Mouse (Mus musculus): ENCODE results near the gene Zfp423. TPM values are rescaled to one million over a fixed set of nuclear protein-coding genes. Genes with fewer than 3 reads are reported as not detected.

The Zfp423 gene
- polyA plus RNA-seq, 1 experiment: 2.8 TPM

DNA sequence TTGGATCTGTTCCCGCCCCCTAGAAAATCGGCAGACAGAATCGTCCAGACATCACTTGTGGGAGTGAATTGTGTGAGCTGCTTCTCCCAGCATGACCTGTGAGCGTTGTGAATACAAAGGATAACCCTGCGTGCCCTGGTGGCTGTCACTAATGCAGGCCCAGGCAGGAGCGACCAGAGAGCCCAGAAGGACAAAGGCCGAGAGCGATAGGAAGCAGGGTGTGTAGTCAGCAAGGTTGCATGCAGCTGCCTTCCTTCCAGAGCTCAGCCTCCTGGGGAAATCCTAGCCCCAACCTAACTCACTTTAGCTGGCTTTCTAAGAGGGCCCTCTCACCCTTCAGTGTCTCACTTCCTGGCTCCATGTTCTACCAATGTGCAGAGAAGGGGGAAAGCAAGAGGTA is 212.3 kb downstream of the Zfp423 start:
- H3K4me3 ChIP-seq (ENCODE audit: insufficient read depth, low read length): no peak overlapping the region
- H3K4me1 ChIP-seq (ENCODE audit: control insufficient read depth, insufficient read depth, low read length): no peaks in the 10 kb centered on the region
- no peak for TF ChIP-seq POLR2A (IDR thresholded peaks at IDR 0.05; ENCODE audit: low read depth, low read length)
- TF ChIP-seq CTCF (IDR thresholded peaks at IDR 0.05; ENCODE audit: borderline replicate concordance, insufficient read depth, low read length): no peak
- H3K27ac ChIP-seq (ENCODE audit: insufficient read depth, low read length): no peak overlapping the region

DNA sequence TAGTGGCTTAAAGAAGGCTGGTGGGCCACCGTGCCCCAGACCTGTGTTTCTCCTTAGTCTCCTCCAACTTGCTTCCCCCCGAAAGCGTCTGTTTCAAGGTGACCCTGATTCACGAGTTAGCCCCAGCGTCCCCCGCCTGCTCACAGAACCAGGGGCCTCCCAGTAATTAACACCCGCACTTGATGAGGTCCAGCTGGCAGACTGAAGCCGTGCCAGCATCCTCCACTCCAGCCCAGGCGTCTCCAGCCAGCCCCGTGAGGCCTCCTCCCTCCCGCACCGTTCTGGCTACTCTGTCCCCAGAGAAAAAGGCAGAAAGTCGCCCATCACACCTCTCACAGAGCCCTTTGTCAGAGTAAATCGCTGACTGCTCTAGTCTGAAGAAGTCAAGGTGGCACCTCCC is 213.3 kb downstream of the Zfp423 start:
- Histone ChIP-seq H3K27ac (ENCODE audit: insufficient read depth, low read length) (no peak overlapping the region), H3K4me3 (ENCODE audit: insufficient read depth, low read length) (no peak overlapping the region), H3K4me1 (ENCODE audit: control insufficient read depth, insufficient read depth, low read length) (no peaks in the 10 kb centered on the region)
- TF ChIP-seq CTCF (IDR thresholded peaks at IDR 0.05; ENCODE audit: borderline replicate concordance, insufficient read depth, low read length) (no peak), POLR2A (IDR thresholded peaks at IDR 0.05; ENCODE audit: low read depth, low read length) (no peak)

DNA sequence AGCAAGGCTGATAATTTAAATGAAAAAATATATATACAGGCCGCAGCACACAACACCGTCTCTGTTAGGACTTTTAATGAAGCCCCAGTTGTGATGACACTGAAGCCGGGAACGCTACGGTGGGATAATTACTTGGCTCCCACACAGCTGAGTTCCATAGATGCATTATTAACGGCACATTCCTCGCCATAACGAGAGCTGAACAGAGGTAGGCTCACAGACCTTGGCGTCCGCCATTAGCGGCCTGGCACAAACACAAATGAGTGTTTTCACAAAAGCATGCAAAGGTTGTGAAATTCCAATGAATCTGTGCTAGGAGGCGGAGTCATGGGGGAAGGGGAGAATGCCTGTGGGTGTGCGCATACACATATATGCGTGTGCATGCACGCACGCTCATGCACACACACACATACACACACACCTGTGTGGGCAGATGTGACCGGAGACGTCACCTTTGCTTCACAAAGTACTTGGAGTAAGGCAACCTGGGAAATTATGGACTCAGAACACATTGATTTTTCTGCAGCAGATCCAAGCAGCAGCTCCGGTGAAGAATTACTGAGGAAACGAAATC is 214.2 kb downstream of the Zfp423 start:
- Histone ChIP-seq H3K4me3 (ENCODE audit: insufficient read depth, low read length) (no peak overlapping the region), H3K27ac (ENCODE audit: insufficient read depth, low read length) (no peak overlapping the region), H3K4me1 (ENCODE audit: control insufficient read depth, insufficient read depth, low read length) (no peaks in the 10 kb centered on the region)
- no peak for TF ChIP-seq POLR2A (IDR thresholded peaks at IDR 0.05; ENCODE audit: low read depth, low read length)

DNA sequence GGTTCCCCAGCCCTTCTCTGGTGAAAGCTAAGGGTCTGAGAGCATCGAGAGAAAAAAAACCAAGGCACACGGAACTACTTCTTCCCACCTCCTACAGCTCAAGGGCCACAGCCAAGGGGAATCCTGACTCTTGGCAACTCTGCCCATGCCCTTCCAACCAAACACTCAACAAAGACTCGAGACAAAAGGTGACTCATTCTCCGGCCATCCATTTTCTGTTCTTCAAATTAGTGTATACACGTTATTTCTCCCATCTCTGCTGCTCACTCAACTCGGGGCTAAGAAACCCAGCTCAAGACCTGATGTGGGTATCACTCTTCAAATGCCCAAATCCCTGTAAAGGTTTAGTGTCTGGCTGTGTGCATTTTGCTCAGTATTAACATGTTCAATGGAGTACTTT is 214.8 kb downstream of the Zfp423 start:
- Histone ChIP-seq H3K4me1 (ENCODE audit: control insufficient read depth, insufficient read depth, low read length) (no peaks in the 10 kb centered on the region), H3K4me3 (ENCODE audit: insufficient read depth, low read length) (no peak overlapping the region), H3K27ac (ENCODE audit: insufficient read depth, low read length) (no peak overlapping the region)
- TF ChIP-seq CTCF (IDR thresholded peaks at IDR 0.05; ENCODE audit: borderline replicate concordance, insufficient read depth, low read length) (no peak), POLR2A (IDR thresholded peaks at IDR 0.05; ENCODE audit: low read depth, low read length) (no peak)

DNA sequence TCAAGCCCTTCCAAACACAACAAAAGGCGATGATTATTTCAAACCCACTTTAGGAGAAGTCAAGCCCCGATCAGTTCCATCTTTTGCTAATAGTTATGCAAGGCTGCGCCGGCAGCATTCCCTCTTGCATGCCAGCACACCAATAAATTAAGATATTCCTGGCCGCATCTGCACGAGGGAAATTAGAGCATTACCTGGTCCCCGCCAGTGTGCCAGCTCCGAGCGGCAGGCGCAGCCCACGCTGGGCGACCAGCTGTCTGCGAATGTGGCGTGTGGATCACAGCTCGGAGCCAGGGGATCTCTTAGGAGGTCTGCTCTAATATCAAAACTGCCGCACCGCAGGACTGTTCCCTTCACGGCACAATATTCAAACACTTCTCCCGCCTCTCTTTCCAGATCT is 217.4 kb downstream of the Zfp423 start:
- Histone ChIP-seq H3K27ac (ENCODE audit: insufficient read depth, low read length) (no peak overlapping the region), H3K4me1 (ENCODE audit: control insufficient read depth, insufficient read depth, low read length) (no peaks in the 10 kb centered on the region)
- TF ChIP-seq CTCF (IDR thresholded peaks at IDR 0.05; ENCODE audit: borderline replicate concordance, insufficient read depth, low read length): no peak
- TF ChIP-seq POLR2A (IDR thresholded peaks at IDR 0.05; ENCODE audit: low read depth, low read length): no peak

DNA sequence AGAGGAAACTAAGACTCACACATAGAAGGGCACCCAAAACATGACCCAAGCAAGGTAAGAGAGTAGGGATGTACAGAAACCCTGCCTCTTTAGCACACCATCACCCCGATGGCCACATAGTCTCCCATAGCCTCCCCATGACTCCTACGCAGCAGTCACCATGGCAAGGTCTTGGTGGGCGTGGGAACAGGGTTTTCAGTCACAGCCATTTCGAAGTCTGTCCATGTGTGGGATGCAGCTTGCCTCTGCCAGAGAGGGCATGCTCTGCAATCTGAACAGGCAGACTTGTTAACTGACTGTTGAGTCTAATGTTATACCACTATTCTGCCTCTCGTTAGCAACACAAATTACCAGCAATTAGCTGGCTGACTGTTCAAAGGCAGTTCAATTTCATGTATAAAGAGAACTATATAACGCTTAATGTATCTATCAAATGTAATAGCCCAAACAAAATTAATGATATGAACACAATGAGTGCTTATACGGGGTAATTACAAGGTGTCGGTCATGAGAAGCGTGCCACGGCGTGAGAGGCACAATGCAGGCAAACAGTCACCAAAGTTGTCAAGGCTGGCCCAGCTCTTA is 218.4 kb downstream of the Zfp423 start:
- Histone ChIP-seq H3K4me3 (ENCODE audit: insufficient read depth, low read length) (no peak overlapping the region), H3K4me1 (ENCODE audit: control insufficient read depth, insufficient read depth, low read length) (no peaks in the 10 kb centered on the region), H3K27ac (ENCODE audit: insufficient read depth, low read length) (no peak overlapping the region)
- TF ChIP-seq POLR2A (IDR thresholded peaks at IDR 0.05; ENCODE audit: low read depth, low read length) (no peak), CTCF (IDR thresholded peaks at IDR 0.05; ENCODE audit: borderline replicate concordance, insufficient read depth, low read length) (no peak)

More for the DNA sequence above, 217.4 kb downstream of the Zfp423 start:
- H3K4me3 ChIP-seq (ENCODE audit: insufficient read depth, low read length): no peak overlapping the region

DNA sequence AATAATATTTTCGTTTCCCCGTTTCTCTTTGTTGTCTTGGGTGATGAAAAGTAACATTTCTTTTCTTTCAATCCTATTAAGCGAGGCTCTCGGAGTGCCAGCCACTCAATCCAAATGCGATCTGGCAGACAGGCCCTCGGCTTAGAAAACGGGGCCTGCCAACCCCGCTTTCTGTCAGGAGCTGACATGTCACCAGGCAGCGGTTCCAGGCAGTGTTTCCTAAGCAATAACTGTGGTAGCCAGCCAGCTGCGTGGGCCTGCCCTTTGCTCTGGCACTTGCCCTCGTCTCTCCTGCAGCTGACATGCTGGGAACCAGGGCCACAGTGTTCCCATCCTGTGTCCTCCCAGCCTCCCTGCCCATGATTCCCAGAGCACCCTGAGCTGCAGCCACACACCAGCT is 221.5 kb downstream of the Zfp423 start:
- Histone ChIP-seq H3K4me1 (ENCODE audit: control insufficient read depth, insufficient read depth, low read length) (no peaks in the 10 kb centered on the region), H3K4me3 (ENCODE audit: insufficient read depth, low read length) (no peak overlapping the region), H3K27ac (ENCODE audit: insufficient read depth, low read length) (no peak overlapping the region)
- no peak for TF ChIP-seq POLR2A (IDR thresholded peaks at IDR 0.05; ENCODE audit: low read depth, low read length)
- no peak for TF ChIP-seq CTCF (IDR thresholded peaks at IDR 0.05; ENCODE audit: borderline replicate concordance, insufficient read depth, low read length)

DNA sequence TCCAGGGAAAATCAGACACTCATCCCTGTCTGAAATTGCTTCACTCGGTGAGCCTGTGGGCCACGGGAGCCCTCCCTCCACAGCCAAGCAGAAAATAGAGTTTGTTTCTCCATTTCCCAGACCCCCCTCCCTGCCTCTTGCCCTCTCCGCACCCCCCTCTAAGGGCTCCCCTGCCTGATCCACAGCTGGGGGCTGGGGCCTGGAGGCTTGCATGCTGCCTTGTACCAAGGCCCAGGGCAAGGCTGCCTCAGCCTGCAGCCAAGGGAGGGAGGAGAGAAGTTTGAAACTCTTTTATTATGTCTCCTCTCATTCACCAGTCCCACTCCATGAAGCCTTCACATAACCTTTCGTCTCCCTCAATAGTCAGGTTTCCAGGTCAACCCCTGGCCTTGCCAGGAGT is 224.5 kb downstream of the Zfp423 start:
- no peaks in the 10 kb centered on the region for H3K4me1 ChIP-seq (ENCODE audit: control insufficient read depth, insufficient read depth, low read length)
- H3K4me3 ChIP-seq (ENCODE audit: insufficient read depth, low read length): no peak overlapping the region
- TF ChIP-seq POLR2A (IDR thresholded peaks at IDR 0.05; ENCODE audit: low read depth, low read length) (no peak), CTCF (IDR thresholded peaks at IDR 0.05; ENCODE audit: borderline replicate concordance, insufficient read depth, low read length) (no peak)
- H3K27ac ChIP-seq (ENCODE audit: insufficient read depth, low read length): no peak overlapping the region

DNA sequence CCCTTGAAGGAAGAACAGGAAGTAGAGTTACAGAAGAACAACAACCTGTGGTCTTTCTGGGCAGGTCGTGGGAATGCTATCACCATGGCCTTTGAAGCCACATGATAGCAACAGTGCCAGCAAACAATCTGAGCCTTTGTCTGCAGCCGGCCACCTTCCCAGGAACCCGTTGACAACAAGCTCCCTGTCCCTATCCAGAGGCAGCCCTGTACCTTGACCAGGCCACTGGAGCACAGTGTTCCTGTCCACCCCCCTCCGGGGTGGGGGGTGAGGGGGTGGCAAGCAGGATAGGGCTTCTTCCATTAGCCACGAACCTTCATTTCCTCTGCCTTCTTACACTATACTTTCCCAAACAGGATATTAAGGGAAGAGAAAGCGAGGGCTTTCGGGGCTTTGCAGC is 224.9 kb downstream of the Zfp423 start:
- TF ChIP-seq POLR2A (IDR thresholded peaks at IDR 0.05; ENCODE audit: low read depth, low read length) (no peak), CTCF (IDR thresholded peaks at IDR 0.05; ENCODE audit: borderline replicate concordance, insufficient read depth, low read length) (no peak)
- Histone ChIP-seq H3K4me3 (ENCODE audit: insufficient read depth, low read length) (no peak overlapping the region), H3K4me1 (ENCODE audit: control insufficient read depth, insufficient read depth, low read length) (no peaks in the 10 kb centered on the region), H3K27ac (ENCODE audit: insufficient read depth, low read length) (no peak overlapping the region)

DNA sequence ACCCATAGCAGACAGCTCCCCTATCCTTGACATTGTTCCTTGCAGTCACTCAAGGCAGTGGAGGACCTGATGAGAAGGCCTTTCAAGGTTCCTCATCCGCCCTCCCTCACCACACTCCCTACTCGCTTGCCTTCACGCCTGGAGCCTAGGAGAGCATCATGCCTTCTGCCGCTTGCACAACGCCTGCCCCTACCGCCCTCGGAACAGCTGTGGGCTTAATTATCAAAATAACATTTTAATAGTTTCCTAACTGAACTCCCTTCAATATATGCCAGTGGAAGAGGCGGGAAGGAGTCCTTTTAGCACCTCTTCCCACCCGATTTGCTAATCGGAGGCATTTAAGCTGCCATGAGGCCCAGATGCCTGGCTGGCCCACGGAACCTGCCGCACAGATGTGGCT is 228.3 kb downstream of the Zfp423 start:
- no peaks in the 10 kb centered on the region for H3K4me1 ChIP-seq (ENCODE audit: control insufficient read depth, insufficient read depth, low read length)
- H3K4me3 ChIP-seq (ENCODE audit: insufficient read depth, low read length): no peak overlapping the region
- H3K27ac ChIP-seq (ENCODE audit: insufficient read depth, low read length): no peak overlapping the region
- TF ChIP-seq CTCF (IDR thresholded peaks at IDR 0.05; ENCODE audit: borderline replicate concordance, insufficient read depth, low read length): no peak
- no peak for TF ChIP-seq POLR2A (IDR thresholded peaks at IDR 0.05; ENCODE audit: low read depth, low read length)
